Mouse (Mus musculus) hindbrain, embryonic 13.5 days (tissue): ENCODE measurements at regions not wholly inside any gene's neighbourhood (a gene's known extent, or its start where the extent isn't known, plus 50 kb on each side); places are given as distances from the start of the nearest gene placed in this dataset.

Experiments used
- ATAC-seq: fragments of 200-750 bp; cut with Nextera tagmentation; 2 replicates; pipeline ENCODE4 v1.8.0; 2017; ENCODE audit warnings: moderate TSS enrichment; ENCODE audit not compliant: low FRiP score
- H3K27ac ChIP-seq: fragments of 300-500 bp; sonication (generic); 2 replicates; pipeline ENCODE4 v1.5.1; 2015; ENCODE audit warnings: inconsistent platforms, mild to moderate bottlenecking, moderate library complexity
- H3K27me3 ChIP-seq: fragments of 300-500 bp; sonication (generic); 2 replicates; pipeline ENCODE4 v1.6.1; 2015; ENCODE audit warnings: mild to moderate bottlenecking, inconsistent platforms
- H3K36me3 ChIP-seq: fragments of 300-500 bp; sonication (generic); 2 replicates; pipeline ENCODE4 v1.6.1; 2015; ENCODE audit warnings: mild to moderate bottlenecking, inconsistent platforms
- H3K4me1 ChIP-seq: fragments of 300-500 bp; sonication (generic); replicated peaks from 2 replicates; pipeline ENCODE4 v1.6.1; 2015; ENCODE audit warnings: inconsistent platforms
- H3K4me2 ChIP-seq: fragments of 300-500 bp; sonication (generic); 2 replicates; pipeline ENCODE4 v1.6.1; 2015; ENCODE audit warnings: inconsistent platforms, mild to moderate bottlenecking, moderate library complexity
- H3K4me3 ChIP-seq: fragments of 300-500 bp; sonication (generic); 2 replicates; pipeline ENCODE4 v1.5.1; 2015; ENCODE audit warnings: mild to moderate bottlenecking, inconsistent platforms
- H3K9ac ChIP-seq: fragments of 300-500 bp; sonication (generic); 2 replicates; pipeline ENCODE4 v1.6.1; 2015; ENCODE audit warnings: mild to moderate bottlenecking, inconsistent platforms
- H3K9me3 ChIP-seq: fragments of 300-500 bp; sonication (generic); 2 replicates; pipeline ENCODE4 v1.6.1; 2016; ENCODE audit warnings: inconsistent platforms
- WGBS: fragments of 180-500 bp; shearing (Covaris S2); methylation state at CpG from one replicate; pipeline ENCODE4 v1.1.7; 2015; 5-methylcytosine and 5-hydroxymethylcytosine counted together

DNA sequence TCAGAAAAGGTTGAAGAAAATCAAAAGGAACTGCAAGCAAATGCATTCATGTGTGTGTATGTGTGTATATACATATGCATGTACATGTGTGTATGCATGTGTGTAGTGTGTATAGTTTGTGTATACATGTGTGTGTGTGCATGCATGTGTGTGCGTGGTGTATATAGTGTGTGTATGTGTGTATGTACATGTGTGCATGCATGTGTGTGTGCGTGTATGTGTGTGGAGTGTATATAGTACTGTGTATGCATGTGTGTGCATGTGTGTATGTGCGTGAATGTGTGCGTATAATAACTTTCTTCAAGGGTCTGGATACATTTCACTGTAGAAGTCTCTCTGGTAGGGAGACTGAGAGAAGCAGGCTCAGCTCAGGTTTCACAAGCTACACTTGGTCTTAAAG, 191.1 kb upstream of the Nt5c1b start:
- Histone ChIP-seq H3K36me3 (no peaks in the 10 kb centered on the region), H3K4me2 (no peak overlapping the region), H3K9me3 (no peaks in the 10 kb centered on the region), H3K9ac (no peak overlapping the region), H3K4me1 (peaks cover 18% of the 10 kb centered on the region), H3K27me3 (0 out of 2 replicates have a peak, but pooled peaks cover 4% of the 10 kb centered on the region), H3K27ac (no peak overlapping the region), H3K4me3 (no peak overlapping the region)
- ATAC-seq, result no peak
- WGBS, result 92% methylated on average over 4 of the region's 4 CpGs

DNA sequence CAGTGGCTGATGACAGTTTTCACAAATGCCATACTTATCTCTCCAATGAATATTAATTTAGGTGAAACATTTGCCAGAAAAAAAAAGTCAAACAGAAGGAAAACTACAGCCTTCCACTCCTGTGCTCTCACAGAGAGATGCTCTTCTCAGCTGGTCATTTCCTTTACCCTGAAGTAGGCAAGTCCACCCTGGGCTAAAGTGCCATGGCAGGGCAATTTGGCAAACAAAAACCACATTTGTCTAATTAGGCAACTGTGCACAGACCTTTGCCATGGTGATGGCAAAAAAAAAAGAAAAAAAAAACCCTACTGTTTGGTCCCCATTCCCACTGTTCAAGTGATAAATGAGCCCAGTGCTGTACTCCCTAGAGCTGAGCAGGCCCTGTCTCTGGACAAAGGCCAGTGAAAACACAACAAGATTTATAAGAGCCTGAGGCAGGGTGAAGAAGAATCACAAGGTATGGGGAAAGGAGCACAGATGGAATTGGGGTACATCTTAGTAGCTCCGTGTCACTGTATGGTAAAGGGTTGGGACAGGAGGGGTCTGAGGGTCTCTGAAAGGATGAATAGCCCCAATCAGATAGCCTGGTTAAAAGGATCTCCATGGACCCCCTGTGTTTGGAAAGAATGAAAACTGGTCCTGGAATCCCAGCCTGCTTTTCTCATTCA, 190.5 kb upstream of the Nt5c1b start:
- peaks cover 18% of the 10 kb centered on the region for H3K4me1 ChIP-seq
- no peak overlapping the region for H3K4me3 ChIP-seq
- ATAC-seq, result peak; percentile 77
- H3K27me3 ChIP-seq, result 0 out of 2 replicates have a peak, but pooled peaks cover 4% of the 10 kb centered on the region
- no peaks in the 10 kb centered on the region for H3K9me3 ChIP-seq
- H3K27ac ChIP-seq, result peak overlapping the region; percentile 26; the same call in 1 of the 2 replicates
- no peaks in the 10 kb centered on the region for H3K36me3 ChIP-seq
- 20% methylated on average over 1 of the region's 1 CpGs for WGBS
- H3K9ac ChIP-seq, result no peak overlapping the region
- H3K4me2 ChIP-seq, result no peak overlapping the region

DNA sequence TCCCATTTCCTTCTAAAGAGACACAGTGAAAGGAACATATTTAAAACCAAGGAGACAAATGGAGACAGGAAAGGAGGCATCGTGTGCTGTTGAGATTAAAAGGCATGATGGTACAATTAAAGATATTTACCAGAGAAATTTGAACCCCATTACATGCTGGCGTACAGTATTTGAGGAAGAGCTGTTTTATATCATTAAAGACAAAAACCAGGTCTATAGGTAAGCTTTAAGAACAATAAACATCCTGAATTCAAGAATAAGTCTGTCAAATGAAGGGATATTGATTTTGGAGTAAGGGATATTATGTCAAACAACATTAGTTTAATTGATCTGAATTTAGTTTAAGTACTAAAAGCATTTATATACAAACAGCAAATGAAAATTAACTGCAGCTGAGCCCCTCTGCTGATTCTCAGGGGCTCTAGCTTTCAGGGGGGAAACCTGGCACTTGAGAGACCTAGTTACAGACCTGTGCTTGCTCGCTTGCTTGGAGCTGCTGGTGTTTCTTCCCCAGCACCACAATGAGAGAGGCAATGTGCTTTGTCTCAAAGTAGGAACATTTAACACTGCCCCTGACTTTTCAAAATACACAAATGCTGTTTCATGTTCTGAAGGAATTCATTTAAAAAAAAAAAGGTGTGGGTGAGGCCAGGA, 189.8 kb upstream of the Nt5c1b start:
- ATAC-seq, result no peak
- Histone ChIP-seq H3K27ac (no peak overlapping the region), H3K4me3 (no peak overlapping the region), H3K27me3 (0 out of 2 replicates have a peak, but pooled peaks cover 4% of the 10 kb centered on the region), H3K4me1 (peaks cover 18% of the 10 kb centered on the region), H3K9me3 (no peaks in the 10 kb centered on the region), H3K4me2 (no peak overlapping the region), H3K36me3 (no peaks in the 10 kb centered on the region), H3K9ac (no peak overlapping the region)
- WGBS, result 37% methylated on average over 3 of the region's 3 CpGs

DNA sequence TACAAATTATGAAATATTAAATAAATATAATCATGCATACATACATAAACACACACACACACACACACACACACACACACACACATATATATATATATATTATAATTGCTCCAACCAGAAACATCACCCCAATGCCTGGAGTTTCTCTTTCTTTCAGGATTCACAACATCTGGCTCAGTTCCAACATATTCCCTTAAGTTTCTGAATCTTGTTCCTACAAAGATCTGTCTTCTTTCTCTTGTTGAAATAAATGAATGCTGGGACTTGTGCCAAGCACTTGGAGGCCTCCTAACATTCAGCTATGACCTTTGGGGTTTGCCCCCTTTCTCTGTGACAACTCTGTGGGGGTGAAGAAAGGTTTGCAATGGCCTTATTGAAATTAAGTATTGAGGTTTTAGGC, 187.2 kb upstream of the Nt5c1b start:
- Histone ChIP-seq H3K4me2 (no peak overlapping the region), H3K4me1 (peaks cover 18% of the 10 kb centered on the region), H3K36me3 (no peaks in the 10 kb centered on the region), H3K9me3 (no peaks in the 10 kb centered on the region), H3K27me3 (0 out of 2 replicates have a peak, but pooled peaks cover 4% of the 10 kb centered on the region), H3K4me3 (no peak overlapping the region), H3K27ac (no peak overlapping the region), H3K9ac (no peak overlapping the region)
- ATAC-seq, result no peak

GRCm38 (mm10) chr12:10186576-10186975, 183.2 kb upstream of the Nt5c1b start:
- Histone ChIP-seq H3K27me3 (no peaks in the 10 kb centered on the region), H3K36me3 (no peaks in the 10 kb centered on the region), H3K27ac (no peak overlapping the region), H3K4me3 (no peak overlapping the region), H3K9me3 (no peaks in the 10 kb centered on the region), H3K4me2 (no peak overlapping the region), H3K4me1 (0 out of 2 replicates have a peak, but pooled peaks cover 4% of the 10 kb centered on the region), H3K9ac (no peak overlapping the region)
- no peak for ATAC-seq

- H3K4me1 ChIP-seq, result no peaks in the 10 kb centered on the region
- no peak overlapping the region for H3K27ac ChIP-seq
- no peak overlapping the region for H3K9ac ChIP-seq
- no peak for ATAC-seq
- no peaks in the 10 kb centered on the region for H3K9me3 ChIP-seq
- WGBS, result 97% methylated on average over 2 of the region's 2 CpGs
- no peaks in the 10 kb centered on the region for H3K36me3 ChIP-seq
- H3K4me3 ChIP-seq, result no peak overlapping the region
- no peak overlapping the region for H3K4me2 ChIP-seq
- H3K27me3 ChIP-seq, result no peaks in the 10 kb centered on the region
These were observed 180.0 kb upstream of the Nt5c1b start for GRCm38 (mm10) chr12:10189746-10190145.

DNA sequence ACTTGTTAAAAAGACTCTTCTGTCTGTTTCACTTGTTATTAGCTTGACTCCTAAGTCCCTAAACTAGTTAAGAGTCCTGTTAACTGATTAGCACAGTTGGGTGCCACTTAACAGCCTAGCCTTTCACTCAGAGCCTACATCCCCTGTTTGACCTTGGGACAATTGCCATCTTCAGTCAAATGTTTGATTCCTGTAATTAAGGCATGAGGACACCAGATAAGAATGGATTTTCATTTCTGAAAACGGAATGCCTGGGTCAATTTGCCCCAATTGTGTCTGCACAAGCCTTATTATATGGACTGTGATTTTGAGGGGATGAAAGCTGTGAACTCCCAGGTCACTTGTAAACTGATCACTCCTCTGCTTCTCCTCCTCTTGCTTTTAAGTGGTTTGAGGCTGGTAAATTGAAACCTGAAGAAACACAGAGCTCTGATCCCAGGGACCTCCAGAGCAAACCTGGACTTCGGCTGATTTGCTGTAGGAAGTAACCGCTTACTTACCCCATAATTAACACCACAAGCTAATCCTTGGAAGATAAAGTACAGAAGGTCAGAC, 171.8 kb upstream of the Nt5c1b start:
- H3K27ac ChIP-seq, result no peak overlapping the region
- ATAC-seq, result no peak
- H3K36me3 ChIP-seq, result no peaks in the 10 kb centered on the region

DNA sequence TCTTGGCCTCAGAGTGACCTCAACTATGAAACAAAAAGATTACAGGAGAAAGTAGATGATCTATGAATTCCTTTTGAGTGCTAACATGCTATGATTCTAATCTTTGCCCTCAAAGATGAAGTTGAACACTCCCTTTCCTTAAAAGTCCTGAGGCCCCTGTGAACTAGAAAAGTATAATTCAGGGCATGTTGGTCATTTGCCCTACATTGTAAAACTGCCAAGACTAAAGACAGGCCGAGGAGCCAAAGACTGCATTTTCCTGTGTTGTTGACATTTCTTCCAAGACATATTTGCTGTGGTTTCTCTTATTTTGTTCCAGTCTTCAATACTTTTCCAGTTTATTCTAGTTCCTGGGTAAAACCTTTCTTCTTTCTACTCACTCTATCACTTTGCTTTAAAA, 159.9 kb upstream of the Nt5c1b start:
- Histone ChIP-seq H3K36me3 (no peaks in the 10 kb centered on the region), H3K4me2 (no peak overlapping the region), H3K4me3 (no peak overlapping the region), H3K9me3 (no peaks in the 10 kb centered on the region), H3K27me3 (no peaks in the 10 kb centered on the region), H3K4me1 (no peaks in the 10 kb centered on the region), H3K27ac (no peak overlapping the region), H3K9ac (no peak overlapping the region)
- no peak for ATAC-seq
- 84% methylated on average over 1 of the region's 1 CpGs for WGBS

More for the DNA sequence above, 171.8 kb upstream of the Nt5c1b start:
- no peak overlapping the region for H3K4me2 ChIP-seq
- no peaks in the 10 kb centered on the region for H3K9me3 ChIP-seq
- H3K9ac ChIP-seq, result no peak overlapping the region
- H3K4me1 ChIP-seq, result no peaks in the 10 kb centered on the region
- no peak overlapping the region for H3K4me3 ChIP-seq
- H3K27me3 ChIP-seq, result no peaks in the 10 kb centered on the region
- WGBS, result 74% methylated on average over 3 of the region's 3 CpGs

DNA sequence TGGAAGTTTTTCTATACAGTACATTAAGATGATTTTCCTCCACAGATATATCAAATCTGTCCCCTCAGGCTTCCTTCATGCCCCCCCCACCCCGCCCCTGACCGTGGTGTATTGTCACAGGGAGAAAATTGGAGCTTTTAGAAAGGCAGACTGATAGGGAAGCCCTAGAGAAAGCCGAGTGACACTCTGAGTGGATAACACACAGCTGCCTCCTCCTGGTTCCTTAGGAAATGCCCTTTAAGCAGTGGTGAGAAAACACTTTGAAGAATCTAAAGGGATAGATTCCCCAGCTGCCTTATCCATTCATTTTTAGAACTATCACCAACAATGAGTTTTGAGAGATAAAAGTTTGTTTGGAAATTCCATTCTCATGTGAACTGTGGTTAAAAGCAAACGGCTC, 147.0 kb upstream of the Nt5c1b start:
- Histone ChIP-seq H3K4me2 (no peak overlapping the region), H3K27me3 (no peaks in the 10 kb centered on the region), H3K9me3 (no peaks in the 10 kb centered on the region), H3K4me1 (no peaks in the 10 kb centered on the region), H3K4me3 (no peak overlapping the region), H3K27ac (no peak overlapping the region), H3K36me3 (no peaks in the 10 kb centered on the region), H3K9ac (no peak overlapping the region)
- WGBS, result 41% methylated on average over 4 of the region's 4 CpGs
- no peak for ATAC-seq

DNA sequence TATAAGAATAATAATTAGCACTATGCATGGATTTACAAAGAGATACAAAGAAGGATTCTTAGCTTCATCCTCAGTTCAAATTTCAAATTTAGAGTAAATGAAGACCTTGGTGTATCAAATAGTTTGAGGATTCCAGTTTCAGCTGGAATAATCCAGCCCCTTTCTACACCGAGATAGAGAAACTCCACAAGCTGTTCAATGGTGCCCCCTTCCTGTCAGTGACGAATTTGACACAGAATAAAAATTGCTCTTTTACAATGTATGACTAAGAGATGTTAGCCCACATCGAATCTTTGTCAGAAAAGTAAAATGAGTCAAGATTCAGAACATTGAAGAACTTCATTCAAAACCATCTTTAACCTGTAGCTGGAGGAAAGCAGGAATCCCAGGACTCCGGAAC, 145.9 kb upstream of the Nt5c1b start:
- Histone ChIP-seq H3K27ac (no peak overlapping the region), H3K9me3 (no peaks in the 10 kb centered on the region), H3K36me3 (no peaks in the 10 kb centered on the region), H3K4me2 (no peak overlapping the region), H3K4me3 (no peak overlapping the region), H3K4me1 (no peaks in the 10 kb centered on the region), H3K9ac (no peak overlapping the region), H3K27me3 (no peaks in the 10 kb centered on the region)
- ATAC-seq, result peak; percentile 69; the same call in 1 of the 2 replicates
- 37% methylated on average over 4 of the region's 4 CpGs for WGBS

DNA sequence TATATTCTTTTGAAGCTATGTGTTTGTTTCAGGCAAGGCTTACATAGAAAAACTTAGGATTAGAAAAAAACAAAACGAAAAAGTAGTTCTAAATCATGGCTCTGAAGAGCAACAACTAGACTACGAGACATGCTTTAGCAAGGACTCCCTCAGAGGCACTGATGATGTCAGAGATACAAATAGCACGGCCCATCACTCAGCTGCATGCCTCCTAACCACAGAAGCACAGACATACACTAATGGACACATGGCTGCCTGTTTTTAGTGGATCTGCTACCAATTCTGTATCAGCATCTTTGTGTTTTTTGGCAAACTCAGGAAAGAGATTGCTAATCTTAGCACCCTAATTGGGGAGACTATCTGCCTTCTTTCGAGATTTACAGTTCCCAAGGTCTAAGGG, 138.6 kb upstream of the Nt5c1b start:
- Histone ChIP-seq H3K4me2 (no peak overlapping the region), H3K4me1 (no peaks in the 10 kb centered on the region), H3K27me3 (no peaks in the 10 kb centered on the region), H3K27ac (no peak overlapping the region), H3K4me3 (no peak overlapping the region), H3K9me3 (no peaks in the 10 kb centered on the region), H3K9ac (no peak overlapping the region), H3K36me3 (no peaks in the 10 kb centered on the region)
- ATAC-seq, result no peak
- 79% methylated on average over 4 of the region's 4 CpGs for WGBS

GRCm38 (mm10) chr12:10231683-10232082, 138.1 kb upstream of the Nt5c1b start:
- H3K9ac ChIP-seq, result no peak overlapping the region
- H3K36me3 ChIP-seq, result no peaks in the 10 kb centered on the region
- H3K4me3 ChIP-seq, result no peak overlapping the region
- H3K4me1 ChIP-seq, result no peaks in the 10 kb centered on the region
- WGBS, result 42% methylated on average over 4 of the region's 4 CpGs
- H3K9me3 ChIP-seq, result no peaks in the 10 kb centered on the region
- ATAC-seq, result no peak
- H3K27ac ChIP-seq, result no peak overlapping the region
- H3K4me2 ChIP-seq, result no peak overlapping the region
- H3K27me3 ChIP-seq, result no peaks in the 10 kb centered on the region

GRCm38 (mm10) chr12:10248110-10248509, 121.7 kb upstream of the Nt5c1b start:
- H3K9me3 ChIP-seq, result no peaks in the 10 kb centered on the region
- no peaks in the 10 kb centered on the region for H3K27me3 ChIP-seq
- H3K36me3 ChIP-seq, result no peaks in the 10 kb centered on the region
- no peak overlapping the region for H3K9ac ChIP-seq
- ATAC-seq, result no peak
- H3K4me1 ChIP-seq, result no peaks in the 10 kb centered on the region
- no peak overlapping the region for H3K27ac ChIP-seq
- no peak overlapping the region for H3K4me3 ChIP-seq
- no peak overlapping the region for H3K4me2 ChIP-seq
